Mouse (Mus musculus) liver, postnatal 0 days (tissue): ENCODE data around the gene Selenow.

Source experiments
- CTCF ChIP-seq: sonication (generic); IDR thresholded peaks from 2 replicates; pipeline ENCODE4 v1.5.1; 2016; ENCODE audit warnings: antibody characterized with exemption, low read depth
- EP300 ChIP-seq: IDR thresholded peaks from 2 replicates; pipeline ENCODE4 v1.6.1; 2016; ENCODE audit warnings: antibody characterized with exemption, low read depth, mild to moderate bottlenecking

GRCm38 (mm10) chr7:15931635-15932034 is 9.4 kb upstream of the Selenow start:
- TF ChIP-seq CTCF: no peak
- no peak for TF ChIP-seq EP300
